Mouse (Mus musculus) limb, embryonic 11.5 days (tissue): ENCODE measurements at regions not wholly inside any gene's neighbourhood (a gene's known extent, or its start where the extent isn't known, plus 50 kb on each side); places are given as distances from the start of the nearest gene placed in this dataset.

Experiments used
- ATAC-seq: fragments of 200-750 bp; cut with Nextera tagmentation; 2 replicates; pipeline ENCODE4 v1.8.0; 2017; ENCODE audit warnings: low read depth; ENCODE audit not compliant: insufficient number of reproducible peaks, low FRiP score, low TSS enrichment
- DNase-seq: peaks from one replicate; pipeline ENCODE4 v3.0.0-alpha.2; 2015; ENCODE audit warnings: low spot score
- H3K27ac ChIP-seq: fragments of 300-500 bp; sonication (generic); replicated peaks from 2 replicates; pipeline ENCODE4 v1.5.1; 2014; ENCODE audit warnings: low read depth, mild to moderate bottlenecking, low read length
- H3K27me3 ChIP-seq: fragments of 300-500 bp; sonication (generic); 2 replicates; pipeline ENCODE4 v1.6.1; 2014; ENCODE audit warnings: mild to moderate bottlenecking, low read length, mixed read lengths; ENCODE audit not compliant: control insufficient read depth, insufficient read depth
- H3K36me3 ChIP-seq: fragments of 300-500 bp; sonication (generic); 2 replicates; pipeline ENCODE4 v1.6.1; 2014; ENCODE audit warnings: mild to moderate bottlenecking, low read length, moderate library complexity, mixed read lengths; ENCODE audit not compliant: control insufficient read depth, insufficient read depth
- H3K4me1 ChIP-seq: fragments of 300-500 bp; sonication (generic); 2 replicates; pipeline ENCODE4 v1.6.1; 2014; ENCODE audit warnings: low read length, mixed read lengths; ENCODE audit not compliant: control insufficient read depth, insufficient read depth
- H3K4me2 ChIP-seq: fragments of 300-500 bp; sonication (generic); 2 replicates; pipeline ENCODE4 v1.6.1; 2014; ENCODE audit warnings: low read depth, mild to moderate bottlenecking, moderate library complexity; ENCODE audit not compliant: severe bottlenecking
- H3K4me3 ChIP-seq: fragments of 300-500 bp; sonication (generic); 2 replicates; pipeline ENCODE4 v1.5.1; 2014; ENCODE audit warnings: low read depth, low read length
- H3K9ac ChIP-seq: fragments of 300-500 bp; sonication (generic); 2 replicates; pipeline ENCODE4 v1.6.1; 2014; ENCODE audit warnings: mild to moderate bottlenecking, low read length
- H3K9me3 ChIP-seq: fragments of 300-500 bp; sonication (generic); 2 replicates; pipeline ENCODE4 v1.6.1; 2016; ENCODE audit warnings: low read length; ENCODE audit not compliant: control insufficient read depth
- WGBS: fragments of 180-500 bp; shearing (Covaris S2); extraction: QIAGEN DNeasy Blood & Tissue Kit; methylation state at CpG from one replicate; pipeline ENCODE4 v1.1.7; 2014; 5-methylcytosine and 5-hydroxymethylcytosine counted together

- H3K27ac ChIP-seq, result no peak overlapping the region
- H3K4me2 ChIP-seq, result no peak overlapping the region
- no peaks in the 10 kb centered on the region for H3K9me3 ChIP-seq
- H3K36me3 ChIP-seq, result no peaks in the 10 kb centered on the region
- no peaks in the 10 kb centered on the region for H3K27me3 ChIP-seq
- no peaks in the 10 kb centered on the region for H3K4me1 ChIP-seq
- WGBS, result 87% methylated on average over 7 of the region's 7 CpGs
- no peak overlapping the region for H3K9ac ChIP-seq
- ATAC-seq (no peak), DNase-seq (no peak)
- H3K4me3 ChIP-seq, result no peak overlapping the region
Measured at GRCm38 (mm10) chr9:89836454-89837245, 73.1 kb upstream of the Rasgrf1 start.

- Histone ChIP-seq H3K27ac (no peak overlapping the region), H3K9me3 (no peaks in the 10 kb centered on the region), H3K36me3 (no peaks in the 10 kb centered on the region), H3K9ac (no peak overlapping the region), H3K4me3 (no peak overlapping the region), H3K4me1 (no peaks in the 10 kb centered on the region), H3K4me2 (no peak overlapping the region), H3K27me3 (no peaks in the 10 kb centered on the region)
- DNase-seq, result no peak
- 93% methylated on average over 9 of the region's 9 CpGs for WGBS
- no peak for ATAC-seq
Measured at GRCm38 (mm10) chr9:89833596-89833995, 76.1 kb upstream of the Rasgrf1 start.

- no peaks in the 10 kb centered on the region for H3K4me1 ChIP-seq
- H3K27me3 ChIP-seq, result no peaks in the 10 kb centered on the region
- DNase-seq, result no peak
- H3K27ac ChIP-seq, result no peak overlapping the region
- H3K36me3 ChIP-seq, result no peaks in the 10 kb centered on the region
- no peak overlapping the region for H3K4me3 ChIP-seq
- 90% methylated on average over 14 of the region's 14 CpGs for WGBS
- H3K4me2 ChIP-seq, result no peak overlapping the region
- no peak overlapping the region for H3K9ac ChIP-seq
- ATAC-seq, result no peak
- H3K9me3 ChIP-seq, result no peaks in the 10 kb centered on the region
Measured at GRCm38 (mm10) chr9:89831855-89832254, 77.9 kb upstream of the Rasgrf1 start.

- Histone ChIP-seq H3K9ac (no peak overlapping the region), H3K36me3 (no peaks in the 10 kb centered on the region), H3K4me1 (no peaks in the 10 kb centered on the region), H3K9me3 (no peaks in the 10 kb centered on the region), H3K4me3 (no peak overlapping the region), H3K27me3 (no peaks in the 10 kb centered on the region), H3K4me2 (no peak overlapping the region), H3K27ac (no peak overlapping the region)
- 91% methylated on average over 5 of the region's 5 CpGs for WGBS
- ATAC-seq (no peak), DNase-seq (no peak)
Measured at GRCm38 (mm10) chr9:89828156-89828555, 81.6 kb upstream of the Rasgrf1 start.

GRCm38 (mm10) chr9:89827564-89827963 lies 82.1 kb upstream of the Rasgrf1 start:
- Histone ChIP-seq H3K27ac (no peak overlapping the region), H3K9me3 (no peaks in the 10 kb centered on the region), H3K4me1 (no peaks in the 10 kb centered on the region), H3K4me3 (no peak overlapping the region), H3K4me2 (0 out of 2 replicates have a peak overlapping the region, but pooled peaks have one; percentile 22), H3K9ac (no peak overlapping the region), H3K27me3 (no peaks in the 10 kb centered on the region), H3K36me3 (no peaks in the 10 kb centered on the region)
- 61% methylated on average over 5 of the region's 5 CpGs for WGBS
- DNase-seq (no peak), ATAC-seq (no peak)

GRCm38 (mm10) chr9:89826712-89827548 lies 82.8 kb upstream of the Rasgrf1 start:
- Histone ChIP-seq H3K4me3 (0 out of 2 replicates have a peak overlapping the region, but pooled peaks have one; percentile 4), H3K4me1 (no peaks in the 10 kb centered on the region), H3K9ac (no peak overlapping the region), H3K4me2 (peak overlapping the region; percentile 22; the same call in 1 of the 2 replicates), H3K36me3 (no peaks in the 10 kb centered on the region), H3K27me3 (no peaks in the 10 kb centered on the region), H3K27ac (no peak overlapping the region), H3K9me3 (no peaks in the 10 kb centered on the region)
- 37% methylated on average over 24 of the region's 24 CpGs for WGBS
- DNase-seq, result peak; percentile 92
- peak; percentile 89 for ATAC-seq

- Histone ChIP-seq H3K9ac (no peak overlapping the region), H3K36me3 (no peaks in the 10 kb centered on the region), H3K4me1 (no peaks in the 10 kb centered on the region), H3K27ac (no peak overlapping the region), H3K27me3 (no peaks in the 10 kb centered on the region), H3K9me3 (no peaks in the 10 kb centered on the region), H3K4me3 (no peak overlapping the region), H3K4me2 (no peak overlapping the region)
- DNase-seq (no peak), ATAC-seq (no peak)
- 95% methylated on average over 4 of the region's 4 CpGs for WGBS
Measured at GRCm38 (mm10) chr9:89821853-89822243, 83.6 kb upstream of the Ankrd34c start.

GRCm38 (mm10) chr9:89821109-89821852 lies 83.0 kb upstream of the Ankrd34c start:
- 80% methylated on average over 20 of the region's 20 CpGs for WGBS
- Histone ChIP-seq H3K9ac (no peak overlapping the region), H3K4me1 (no peaks in the 10 kb centered on the region), H3K9me3 (no peaks in the 10 kb centered on the region), H3K4me2 (no peak overlapping the region), H3K27me3 (no peaks in the 10 kb centered on the region), H3K4me3 (no peak overlapping the region), H3K27ac (no peak overlapping the region), H3K36me3 (no peaks in the 10 kb centered on the region)
- ATAC-seq (0 out of 2 replicates have a peak, but pooled peaks have one; percentile 21), DNase-seq (no peak)
